Mouse (Mus musculus) heart, adult 8-10 months (tissue): ENCODE results near the gene Art1. TPM values are rescaled to one million over a fixed set of nuclear protein-coding genes. Genes with fewer than 3 reads are reported as not detected.

Source experiments
- DNase-seq: peaks from one replicate; pipeline ENCODE4 v3.0.0; 2022; ENCODE audit warnings: low spot score
- total RNA-seq, 4 experiments: library from RNA; stranded (reverse); gene quantifications; 2 replicates each; pipeline ENCODE4 v1.2.4; 2022

Gene Art1
- 100 to 1,000 TPM; 301 to 387 (median 344) TPM for total RNA-seq

GRCm38 (mm10) chr7:102101487-102101886 lies at the start of gene Art1:
Art1 (plus strand) TSS chr7:102101743.
- peak; percentile 51 for DNase-seq

- no peak for DNase-seq
Measured at GRCm38 (mm10) chr7:102061353-102061752, 40.2 kb upstream of the Art1 start.

- DNase-seq: no peak
Measured at GRCm38 (mm10) chr7:102062203-102062602, 39.3 kb upstream of the Art1 start.

GRCm38 (mm10) chr7:102063891-102064290 lies 37.7 kb upstream of the Art1 start:
- DNase-seq: no peak

GRCm38 (mm10) chr7:102064655-102065045 lies 36.9 kb upstream of the Art1 start:
- no peak for DNase-seq

DNA sequence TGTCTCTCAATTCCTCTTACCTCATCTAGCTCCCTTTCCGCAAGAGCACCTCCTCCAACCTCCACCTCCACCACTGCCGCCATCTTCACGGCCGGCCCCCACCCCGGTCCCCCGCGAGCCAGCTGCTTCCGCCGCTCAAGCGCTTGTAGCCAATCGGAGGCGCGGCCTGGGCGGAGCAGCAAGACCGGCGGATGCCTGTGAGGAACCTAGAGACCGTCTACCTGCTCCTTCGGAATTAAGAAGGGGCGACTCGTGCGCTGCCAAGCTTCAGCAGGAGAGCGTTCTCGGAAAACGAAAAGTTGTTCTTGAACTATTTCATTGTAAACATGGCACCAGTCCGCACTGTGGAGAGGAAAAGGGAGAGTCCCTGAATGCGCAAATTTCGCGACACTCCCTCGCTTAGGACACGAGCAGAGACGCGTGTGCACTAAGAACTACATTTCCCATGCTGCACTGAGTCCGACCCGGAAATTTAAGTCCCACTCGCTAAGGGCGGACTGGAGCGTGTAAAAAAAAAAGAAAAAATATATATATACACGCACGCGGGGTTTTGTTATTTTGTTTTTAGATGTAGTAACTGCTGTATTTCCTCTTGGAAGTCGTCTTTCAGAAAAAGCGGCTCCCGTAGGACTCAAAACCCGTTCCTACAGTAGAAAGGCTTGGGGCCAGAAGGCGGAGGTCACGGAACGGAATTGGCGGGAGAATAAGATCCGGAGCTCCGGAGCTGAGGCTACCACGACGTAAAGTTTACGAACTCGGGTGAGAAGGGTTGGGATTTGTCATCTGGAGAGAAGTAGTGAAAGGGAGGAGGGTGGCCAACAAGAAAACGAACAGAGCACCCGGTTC lies 36.3 kb upstream of the Art1 start, which contains the start of the genes Rnf121, Xndc1 and Xntrpc:
Gene Rnf121 (minus strand): TSS at position 424 of the 846 bp plus-strand sequence.
Gene Xndc1 (plus strand): TSS at position 466 of the 846 bp plus-strand sequence.
Gene Xntrpc (plus strand): TSS at position 668 of the 846 bp plus-strand sequence.
- DNase-seq: peak; percentile 93

GRCm38 (mm10) chr7:102066363-102066762 lies 35.2 kb upstream of the Art1 start:
- DNase-seq: no peak

- no peak for DNase-seq
Measured at GRCm38 (mm10) chr7:102076714-102077296, 24.7 kb upstream of the Art1 start.

DNA sequence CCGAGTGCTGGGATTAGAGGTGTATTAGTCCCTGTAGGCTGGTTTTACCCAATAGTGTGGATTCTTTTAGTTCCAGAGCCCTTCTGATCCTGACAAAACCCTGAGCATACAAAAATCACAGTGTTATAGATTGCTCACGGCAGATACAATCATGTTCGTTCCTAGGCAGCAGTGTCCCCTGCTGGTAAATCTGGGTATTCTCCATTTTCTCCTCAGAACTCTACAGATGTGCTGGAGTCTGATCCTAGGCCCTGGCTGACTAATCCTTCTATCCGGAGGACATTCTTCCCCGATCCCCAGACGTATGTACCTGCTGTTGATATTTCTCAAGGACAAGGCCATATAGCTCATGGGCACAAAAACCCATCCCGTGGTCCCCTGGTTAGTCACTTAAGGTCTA lies 23.0 kb upstream of the Art1 start:
- DNase-seq: no peak

DNA sequence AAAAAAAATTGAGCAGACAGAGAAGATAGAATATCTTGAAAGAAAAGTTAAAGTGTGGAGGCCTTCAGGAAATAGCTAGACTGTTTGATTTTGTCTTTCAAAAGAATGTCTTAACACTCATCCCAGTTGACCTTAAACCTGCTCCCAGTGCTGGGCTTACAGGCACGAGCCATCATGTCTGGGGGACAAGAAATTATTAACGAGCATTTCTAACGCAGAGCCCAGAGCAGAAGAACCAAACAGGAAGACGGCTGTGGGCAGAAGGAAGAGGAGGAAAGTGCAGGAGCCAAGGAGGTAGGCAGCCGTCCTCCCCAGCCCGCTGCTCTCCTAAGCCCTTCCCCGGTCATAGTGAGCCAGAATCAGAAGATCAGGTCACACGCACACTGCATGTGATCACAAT lies 21.2 kb upstream of the Art1 start:
- no peak for DNase-seq

DNA sequence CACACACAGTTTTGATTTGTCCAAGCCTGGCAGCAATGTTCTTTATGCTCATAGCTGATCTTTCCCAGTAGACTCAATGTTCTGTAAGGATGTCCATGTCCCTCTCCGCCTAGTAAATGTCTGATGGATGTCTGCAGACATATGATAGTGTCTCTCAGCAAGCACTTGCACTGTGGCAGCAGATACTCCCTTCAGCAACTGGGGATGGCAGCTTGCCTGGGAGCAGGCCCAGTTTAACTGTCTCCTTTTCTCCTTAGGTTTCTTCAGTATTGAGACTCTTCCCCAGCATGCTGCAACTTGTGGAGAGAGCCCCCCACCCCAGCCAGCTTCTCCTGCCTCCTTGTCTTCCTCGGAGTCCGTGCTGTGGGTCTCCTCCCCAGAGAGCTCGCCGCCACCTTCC lies 19.8 kb upstream of the Art1 start:
- DNase-seq: no peak

GRCm38 (mm10) chr7:102082816-102083215 lies 18.7 kb upstream of the Art1 start, which contains the start of gene Trpc2:
Trpc2 (plus strand) TSS chr7:102083116.
- no peak for DNase-seq

DNA sequence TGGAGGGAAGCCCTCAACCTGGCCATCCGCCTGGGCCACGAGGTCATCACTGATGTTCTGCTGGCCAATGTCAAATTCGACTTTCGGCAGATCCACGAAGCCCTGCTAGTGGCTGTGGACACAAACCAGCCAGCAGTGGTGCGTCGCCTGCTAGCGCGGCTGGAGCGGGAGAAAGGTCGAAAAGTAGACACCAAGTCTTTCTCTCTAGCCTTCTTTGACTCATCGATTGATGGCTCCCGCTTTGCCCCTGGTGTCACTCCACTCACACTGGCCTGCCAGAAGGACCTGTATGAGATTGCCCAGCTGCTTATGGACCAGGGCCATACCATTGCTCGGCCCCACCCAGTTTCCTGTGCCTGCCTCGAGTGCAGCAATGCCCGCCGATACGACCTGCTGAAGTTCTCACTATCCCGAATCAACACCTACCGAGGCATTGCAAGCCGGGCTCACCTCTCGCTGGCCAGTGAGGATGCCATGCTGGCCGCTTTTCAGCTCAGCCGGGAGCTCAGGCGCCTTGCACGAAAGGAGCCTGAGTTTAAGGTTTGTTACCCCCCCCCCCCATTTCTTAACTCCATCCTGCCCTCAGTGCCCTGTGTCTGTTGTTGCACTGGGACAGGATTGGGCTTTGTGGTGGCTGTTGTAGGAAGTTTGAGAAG lies 17.4 kb upstream of the Art1 start:
- no peak for DNase-seq

DNA sequence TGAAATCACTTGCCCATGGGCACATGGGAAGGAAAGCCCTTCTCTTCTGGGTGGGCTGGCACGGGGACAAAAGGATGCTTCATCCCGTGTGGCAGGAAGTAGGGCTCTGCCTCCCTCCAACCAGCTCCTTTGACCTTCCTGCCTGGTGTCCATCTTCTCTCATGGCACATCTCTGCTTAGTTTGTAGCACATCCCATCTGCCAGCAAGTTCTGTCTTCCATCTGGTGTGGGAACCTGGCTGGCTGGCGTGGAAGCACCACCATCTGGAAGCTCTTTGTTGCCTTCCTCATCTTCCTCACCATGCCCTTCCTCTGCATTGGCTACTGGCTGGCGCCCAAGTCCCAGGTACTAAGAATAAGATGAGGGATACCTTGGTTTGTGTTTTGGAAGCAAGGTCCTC lies 14.2 kb upstream of the Art1 start:
- DNase-seq: no peak

- peak; percentile 45 for DNase-seq
Measured at GRCm38 (mm10) chr7:102099760-102100661, 1.5 kb upstream of the Art1 start.

DNA sequence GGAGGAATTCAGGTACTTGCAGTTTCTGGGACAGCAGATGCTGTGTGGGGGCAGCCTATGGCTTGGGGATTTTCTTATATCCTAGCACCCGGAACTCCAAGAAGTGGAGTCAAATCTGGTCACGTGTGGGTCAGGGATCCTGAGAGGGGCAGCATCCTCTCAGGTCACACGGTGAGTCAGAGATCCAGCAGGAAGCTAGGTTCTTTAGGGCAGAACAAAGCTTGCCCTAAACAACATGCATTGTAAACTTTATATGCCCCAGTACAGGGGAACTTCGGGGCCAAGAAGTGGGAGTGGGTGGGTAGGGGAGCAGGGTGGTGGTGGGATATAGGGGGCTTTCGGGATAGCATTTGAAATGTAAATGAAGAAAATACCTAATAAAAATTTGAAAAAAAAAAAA lies 675 bp upstream of the Art1 start:
- DNase-seq: no peak

DNA sequence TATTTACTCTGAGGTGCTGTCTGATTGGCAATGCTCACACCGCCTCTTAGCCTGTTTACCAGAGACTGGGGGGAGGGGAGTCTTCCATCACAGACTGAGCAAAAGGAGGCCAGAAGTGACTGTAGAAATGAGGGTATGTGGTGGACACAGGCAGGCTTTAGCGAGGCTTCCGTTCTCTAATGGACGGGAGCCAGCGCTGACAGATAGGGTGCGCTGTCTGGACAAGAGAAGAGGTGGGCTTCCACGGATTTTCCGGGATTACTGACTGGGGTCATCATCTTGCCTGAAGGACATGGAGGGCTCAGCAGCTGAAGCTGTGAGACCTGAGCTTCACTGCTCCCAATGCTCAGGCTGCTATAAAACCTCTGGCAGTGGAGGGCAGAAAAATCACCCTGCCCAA lies 698 bp downstream of the Art1 start:
- no peak for DNase-seq

- no peak for DNase-seq
Measured at GRCm38 (mm10) chr7:102102696-102103095, 1.2 kb downstream of the Art1 start.

DNA sequence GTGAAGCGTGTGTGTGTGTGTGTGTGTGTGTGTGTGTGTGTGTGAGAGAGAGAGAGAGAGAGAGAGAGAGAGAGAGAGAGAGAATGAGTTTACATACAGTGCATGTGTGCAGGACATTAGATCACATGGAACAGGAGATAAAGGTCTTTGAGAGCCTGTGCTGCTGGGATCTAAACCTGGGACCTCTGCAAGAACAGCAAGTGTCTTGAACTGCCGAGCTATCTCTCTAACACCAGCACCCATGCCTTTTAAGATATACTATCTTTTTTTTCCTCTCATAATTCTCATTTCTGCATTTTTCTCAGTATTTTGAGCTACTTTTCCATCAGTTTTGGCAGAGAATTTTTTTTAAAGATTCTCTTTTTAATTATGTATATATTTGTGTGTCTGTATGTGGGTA lies 2.0 kb downstream of the Art1 start:
- no peak for DNase-seq

DNA sequence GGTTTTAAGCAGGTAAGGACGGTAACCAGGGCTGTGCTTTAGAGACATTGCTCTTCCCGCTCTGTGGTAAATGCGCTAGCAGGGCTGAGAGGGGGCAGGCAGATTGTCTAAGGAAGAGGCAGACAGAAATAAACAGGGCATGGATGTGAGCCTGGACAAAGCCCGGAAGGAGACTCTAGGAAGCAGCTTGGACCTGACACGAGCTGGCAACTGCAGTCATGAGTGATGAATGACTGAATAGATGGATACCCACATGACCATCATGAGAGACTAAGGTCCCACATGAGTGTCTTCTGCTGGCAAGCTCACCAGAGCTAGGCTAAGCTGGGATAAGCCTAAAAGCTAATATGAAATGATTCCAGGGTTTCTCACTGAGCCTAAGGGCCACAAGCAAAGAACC lies 2.6 kb downstream of the Art1 start:
- DNase-seq: no peak

DNA sequence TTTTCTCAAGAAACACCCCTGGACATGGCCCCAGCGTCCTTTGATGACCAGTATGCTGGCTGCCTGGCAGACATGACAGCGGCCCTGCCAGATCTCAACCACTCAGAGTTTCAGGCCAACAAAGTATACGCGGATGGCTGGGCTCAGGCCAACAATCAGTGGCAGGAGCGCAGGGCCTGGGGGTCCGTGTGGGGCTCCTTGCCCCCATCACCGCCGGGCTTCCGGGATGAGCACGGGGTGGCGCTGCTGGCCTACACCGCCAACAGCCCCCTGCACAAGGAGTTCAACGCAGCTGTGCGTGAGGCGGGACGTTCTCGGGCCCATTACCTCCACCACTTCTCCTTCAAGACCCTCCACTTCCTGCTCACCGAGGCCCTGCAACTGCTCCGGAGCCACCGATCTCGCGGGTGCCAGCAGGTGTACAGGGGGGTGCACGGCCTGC lies 5.2 kb downstream of the Art1 start:
- no peak for DNase-seq
